Mouse (Mus musculus): ENCODE measurements at regions not wholly inside any gene's neighbourhood (a gene's known extent, or its start where the extent isn't known, plus 50 kb on each side); places are given as distances from the start of the nearest gene placed in this dataset.

- DNase-seq, result no peak
Measured at GRCm38 (mm10) chr10:125467503-125467902, 78.2 kb upstream of the Slc16a7 start.

- DNase-seq, result no peak
Measured at GRCm38 (mm10) chr10:125488350-125488749, 99.1 kb upstream of the Slc16a7 start.

GRCm38 (mm10) chr10:125490395-125490794, 101.1 kb upstream of the Slc16a7 start:
- peak; percentile 13 to 37 for DNase-seq

GRCm38 (mm10) chr10:125494489-125494888, 105.2 kb upstream of the Slc16a7 start:
- no peak for DNase-seq

GRCm38 (mm10) chr10:125498347-125498746, 109.1 kb upstream of the Slc16a7 start:
- DNase-seq, result no peak

GRCm38 (mm10) chr10:125500338-125500737, 111.1 kb upstream of the Slc16a7 start:
- DNase-seq, result no peak

- DNase-seq, result peak; percentile 50 to 57
Measured at GRCm38 (mm10) chr10:125515026-125515425, 125.8 kb upstream of the Slc16a7 start.

- no peak for DNase-seq
Measured at GRCm38 (mm10) chr10:125530876-125531275, 141.6 kb upstream of the Slc16a7 start.

DNA sequence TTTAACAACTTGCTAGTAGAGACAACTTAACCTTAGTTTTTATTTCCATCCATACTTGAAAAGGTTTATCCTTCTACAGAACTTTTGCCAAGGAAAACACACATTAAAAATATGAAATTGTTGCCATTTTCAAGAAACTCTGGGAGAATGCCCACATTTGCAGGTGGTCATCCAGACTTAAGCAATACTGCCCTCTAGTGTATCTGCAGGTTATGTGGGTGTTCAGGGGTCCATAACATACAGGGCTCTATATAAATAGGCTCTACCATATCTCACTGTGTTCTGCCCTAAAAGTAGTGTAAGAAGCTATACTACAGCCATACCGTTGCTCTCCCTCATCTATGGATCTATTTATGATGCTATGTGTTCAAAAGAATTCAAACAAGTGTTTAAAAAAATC, 149.1 kb upstream of the Slc16a7 start:
- peak; percentile 13 to 37 for DNase-seq

GRCm38 (mm10) chr10:125586489-125587147, 197.4 kb upstream of the Slc16a7 start:
- DNase-seq, result no peak

DNA sequence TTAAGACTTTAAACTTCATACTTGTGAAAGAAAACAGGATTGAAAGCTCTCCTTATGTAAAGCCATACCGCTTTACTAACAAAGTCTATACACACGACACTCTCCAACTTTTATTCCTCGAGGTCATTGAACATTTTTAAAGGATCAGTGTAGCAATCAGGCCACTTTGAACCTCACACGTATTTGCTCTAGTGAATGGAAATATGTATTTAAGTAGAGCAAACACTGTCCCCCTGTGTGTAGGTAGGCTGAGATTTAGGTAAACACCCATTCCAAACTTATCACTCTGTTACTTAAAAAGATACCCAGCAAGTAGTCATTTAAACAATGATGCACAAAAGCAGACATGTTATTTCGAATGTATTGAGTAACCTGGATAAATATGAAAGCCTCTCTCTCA, 203.7 kb upstream of the Slc16a7 start:
- no peak for DNase-seq

DNA sequence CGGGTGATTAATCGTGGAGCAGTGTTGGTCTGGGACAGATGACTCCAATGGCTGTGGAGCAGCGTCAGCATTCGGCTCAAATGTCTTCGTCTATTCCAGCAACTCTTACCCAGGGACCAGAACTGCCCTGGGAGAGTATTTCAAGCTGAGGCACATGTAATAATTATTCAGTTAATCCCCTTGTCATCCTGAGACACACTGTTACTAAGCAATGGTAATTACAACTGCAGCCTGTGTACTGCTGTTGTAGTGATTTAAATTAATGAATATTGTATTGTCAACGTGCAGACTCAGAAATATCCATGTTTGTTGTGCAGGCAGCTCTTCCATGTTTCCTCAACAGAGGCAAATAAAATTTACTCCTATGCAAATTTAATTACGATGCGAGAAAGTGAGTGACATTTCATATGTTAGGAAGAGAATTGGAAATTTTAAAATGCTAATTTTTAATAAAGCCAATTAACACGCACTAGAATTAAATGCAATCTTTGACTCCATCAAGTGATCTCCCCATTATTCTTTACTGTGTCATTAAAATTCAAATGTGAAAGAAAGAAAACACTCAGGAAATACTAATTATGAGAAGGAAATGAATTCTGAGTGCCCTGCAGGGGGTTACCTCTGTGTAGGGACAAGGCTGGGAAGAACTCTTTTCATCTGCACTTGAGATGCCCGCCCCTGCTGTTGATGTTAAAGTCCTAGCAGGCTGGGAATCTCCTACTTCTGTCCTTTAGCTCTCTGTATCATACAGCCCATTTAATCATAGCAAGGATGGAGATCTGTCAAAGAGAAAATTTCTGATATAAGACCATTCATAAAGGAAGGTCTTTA, 218.7 kb upstream of the Slc16a7 start:
- no peak for DNase-seq

GRCm38 (mm10) chr10:125610353-125610752, 221.1 kb upstream of the Slc16a7 start:
- no peak for DNase-seq

GRCm38 (mm10) chr10:125612773-125613172, 223.5 kb upstream of the Slc16a7 start:
- no peak for DNase-seq

DNA sequence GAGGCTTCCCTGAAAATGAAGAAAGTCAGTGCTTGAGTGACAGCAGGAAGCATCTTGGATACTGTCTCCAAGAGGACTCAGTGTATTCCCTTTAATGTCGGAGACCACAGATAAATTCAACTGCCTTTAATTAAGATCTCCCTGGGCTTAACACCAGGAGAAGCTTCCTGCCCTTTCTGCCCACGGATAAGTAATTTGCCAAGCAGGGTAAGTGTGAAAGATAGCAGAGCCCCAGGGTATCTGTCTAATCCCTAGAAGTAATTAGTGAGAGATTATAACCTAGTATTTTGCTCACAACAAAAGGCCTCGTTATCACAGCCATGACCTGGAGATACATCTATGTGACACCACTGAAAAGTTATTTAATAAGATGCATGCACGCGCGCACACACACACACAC, 232.1 kb upstream of the Slc16a7 start:
- no peak for DNase-seq

DNA sequence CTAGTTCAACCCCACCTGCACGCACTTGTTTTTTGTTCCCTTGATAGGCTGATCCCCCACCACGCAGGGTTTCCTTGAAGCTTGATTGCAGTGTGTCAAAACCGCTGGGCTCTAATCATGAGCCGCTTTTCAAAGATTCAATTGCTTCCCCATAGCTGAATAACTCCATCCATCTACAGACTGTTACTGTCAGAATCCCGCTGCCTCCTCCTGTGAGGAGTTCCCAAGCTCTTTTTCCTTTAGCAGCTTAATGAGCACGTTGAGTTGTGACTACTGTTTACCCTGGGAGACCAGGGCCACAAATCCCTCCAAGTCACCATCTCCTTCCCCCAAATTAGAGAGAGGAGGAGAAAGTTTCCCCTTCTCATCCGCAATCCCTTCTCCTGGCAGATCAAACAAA, 234.6 kb upstream of the Slc16a7 start:
- no peak for DNase-seq

- no peak for DNase-seq
Measured at GRCm38 (mm10) chr10:125667906-125668305, 278.6 kb upstream of the Slc16a7 start.

GRCm38 (mm10) chr10:125673637-125674036, 284.4 kb upstream of the Slc16a7 start:
- DNase-seq, result no peak

- DNase-seq, result peak in 1 of 2 experiments; percentile 6
Measured at GRCm38 (mm10) chr10:125679644-125680043, 286.3 kb upstream of the Lrig3 start.

DNA sequence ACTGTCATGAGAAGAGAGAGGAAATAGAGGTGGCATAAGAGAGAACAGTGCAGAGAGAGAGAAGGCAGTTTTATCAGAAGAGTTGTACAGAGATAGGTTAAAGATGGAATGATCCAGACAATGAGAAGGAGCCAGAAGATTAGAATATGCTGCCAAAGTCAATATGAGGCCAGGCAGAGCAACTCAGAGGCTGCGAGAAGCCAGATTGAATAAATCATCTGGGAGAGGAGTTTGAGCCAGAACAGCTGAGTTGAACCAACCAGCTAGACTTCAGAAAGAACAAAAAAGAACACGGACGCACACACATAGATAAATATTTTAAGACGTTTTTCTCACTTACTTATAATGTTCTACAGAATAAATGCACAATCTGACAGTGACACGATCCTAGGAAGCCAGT, 280.8 kb upstream of the Lrig3 start:
- no peak for DNase-seq

DNA sequence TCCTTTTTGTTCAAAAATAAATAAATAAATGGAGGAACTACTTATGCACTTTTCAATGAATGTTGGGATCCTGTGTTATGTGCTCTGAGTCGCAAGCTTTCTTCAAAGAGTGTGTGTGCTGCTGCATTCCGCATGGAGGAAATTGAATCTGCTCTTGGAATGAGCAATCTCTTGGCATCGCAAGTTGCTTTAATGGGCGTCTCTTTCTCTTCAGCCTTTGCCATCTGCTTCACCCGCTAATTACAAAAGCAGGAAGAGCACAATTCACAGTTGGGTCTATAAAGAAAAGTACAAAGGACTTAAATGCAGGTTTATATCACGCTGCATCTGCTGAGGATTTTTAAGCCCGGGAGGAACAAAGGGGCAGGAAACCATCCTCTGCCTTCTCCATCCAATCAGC, 272.5 kb upstream of the Lrig3 start:
- DNase-seq, result no peak

DNA sequence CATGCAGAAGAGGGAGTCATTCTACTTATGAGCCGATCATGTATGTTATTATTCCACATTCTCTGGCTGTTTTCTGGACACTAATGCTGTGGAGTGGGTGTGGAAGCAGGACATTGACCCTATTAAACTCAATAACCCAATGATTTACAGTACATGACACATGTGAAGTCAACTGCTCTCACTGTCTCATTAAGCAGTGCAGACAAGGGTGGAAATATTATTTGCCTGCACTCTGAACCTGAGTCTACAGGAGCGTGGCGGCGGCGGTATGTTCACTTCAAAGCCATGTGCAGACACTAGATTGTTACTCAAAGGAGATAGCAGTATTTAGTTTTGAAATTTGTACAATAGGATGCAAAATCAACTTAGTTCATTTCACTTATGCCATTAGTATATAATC, 269.8 kb upstream of the Lrig3 start:
- no peak for DNase-seq

DNA sequence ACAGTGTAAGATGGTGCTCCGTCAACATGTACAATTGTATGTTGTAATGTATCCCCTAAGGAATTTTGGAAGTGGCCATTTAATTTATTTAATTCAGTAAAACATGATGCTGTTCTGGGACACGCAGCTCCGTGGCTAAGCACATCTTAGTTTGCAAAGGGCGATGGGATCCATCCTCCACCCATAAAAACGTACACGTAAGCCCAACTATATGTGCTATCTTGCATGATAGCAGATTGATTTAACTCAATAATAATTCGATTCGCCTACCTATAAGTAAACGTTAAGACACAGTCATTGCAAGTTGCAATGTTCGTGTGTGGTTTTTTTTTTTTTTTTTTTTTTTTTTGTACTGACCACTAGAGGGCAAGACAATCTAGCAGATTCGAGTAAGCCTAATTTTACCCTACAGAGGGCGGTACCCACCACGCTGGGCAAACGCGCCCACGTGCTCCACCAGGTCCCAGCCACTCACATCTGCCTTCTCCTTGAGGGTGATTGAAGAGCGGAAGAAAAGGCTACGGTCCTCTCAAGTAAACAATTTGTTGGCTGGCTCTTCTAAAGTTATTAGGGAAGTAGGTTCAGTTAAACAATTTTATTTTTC, 240.8 kb upstream of the Lrig3 start:
- DNase-seq, result peak; percentile 57 to 65
